9 mouse cellular contexts compared by ENCODE assay signal in the genomic region with DNA sequence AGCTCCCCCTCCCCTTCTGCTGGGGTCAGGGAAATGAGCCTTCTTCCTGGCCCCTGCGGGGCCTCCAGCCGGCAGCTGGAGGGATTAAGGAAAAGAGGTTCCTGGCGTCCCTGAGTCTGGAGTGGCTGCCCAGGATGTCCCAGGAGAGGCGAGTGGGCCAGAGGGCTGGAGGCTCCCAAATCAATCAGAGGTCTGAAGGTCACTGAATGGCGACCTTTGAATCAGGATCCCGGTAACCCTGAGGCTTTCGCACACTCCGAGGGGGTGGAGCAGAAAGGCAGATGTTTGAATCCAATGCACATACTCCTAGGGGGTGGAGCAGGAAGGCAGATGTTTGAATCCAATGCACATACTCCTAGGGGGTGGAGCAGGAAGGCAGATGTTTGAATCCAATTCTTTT. TPM values are rescaled to one million over a fixed set of nuclear protein-coding genes. Genes with fewer than 3 reads are reported as not detected.
DNase-seq lines count a peak whose midpoint lies in the region; ATAC-seq and TF ChIP-seq lines count a peak whose summit lies in the region.
"Had no signal": no experiment of that assay in that cellular context is flagged by ENCODE, and none has a peak within 500 bp of the region (broad histone marks: within the 10 kb centered on the region; RNA-seq: fewer than 3 reads in every experiment).

No protein-coding gene starts in this region.

- H3K27ac ChIP-seq in stomach, embryonic 15.5 days: peak overlapping the region; percentile 77
- no peak overlapping the region for H3K27ac ChIP-seq in cerebellum, adult 2 months (ENCODE audit: insufficient read depth, low read length)
- H3K27ac ChIP-seq: macrophage had no signal

- 7% methylated on average over 8 of the region's 8 CpGs for WGBS in stomach, embryonic 15.5 days
- WGBS in cerebellum, adult 2 months: 25% methylated on average over 8 of the region's 8 CpGs

- no peak for TF ChIP-seq POLR2A in cerebellum, adult 2 months (IDR thresholded peaks at IDR 0.05; ENCODE audit: borderline replicate concordance, insufficient read depth, low read length)

- ATAC-seq in stomach, embryonic 15.5 days (ENCODE audit: insufficient read depth, low FRiP score, low read depth): peak; percentile 77; the same call in 1 of the 2 replicates

- peak; percentile 60 for DNase-seq in WW6 (ENCODE audit: low read depth, low spot score)
- peak; percentile 88 for DNase-seq in embryo, embryonic 10.5 days (ENCODE audit: low spot score)
- DNase-seq in heart, postnatal 10 days: peak; percentile 34 to 38
- peak; percentile 57 to 61 for DNase-seq in kidney, postnatal 4 days
- DNase-seq in cerebellum, adult 2 months: no peak
- DNase-seq in layer of hippocampus, adult 8-10 months (ENCODE audit: low spot score in 2 of 2): no peak
- no peak for DNase-seq in lung, adult 18-20 months

- H3K27me3 ChIP-seq in stomach, embryonic 15.5 days (replicated peaks): no peaks in the 10 kb centered on the region
- no peaks in the 10 kb centered on the region for H3K27me3 ChIP-seq in cerebellum, adult 2 months (ENCODE audit: control insufficient read depth, insufficient read depth, low read length)

- H3K9ac ChIP-seq in stomach, embryonic 15.5 days: no peak overlapping the region

- intact Hi-C loops in heart, postnatal 10 days (cut with DNase I): no loop called here

- no peaks in the 10 kb centered on the region for H3K9me3 ChIP-seq in stomach, embryonic 15.5 days

- no peaks in the 10 kb centered on the region for H3K36me3 ChIP-seq in stomach, embryonic 15.5 days

- TF ChIP-seq CTCF in cerebellum, adult 2 months (IDR thresholded peaks at IDR 0.05; ENCODE audit: borderline replicate concordance, insufficient read depth, low read depth, low read length): no peak

- no peak overlapping the region for H3K4me3 ChIP-seq in stomach, embryonic 15.5 days (replicated peaks)
- H3K4me3 ChIP-seq in cerebellum, adult 2 months (replicated peaks; ENCODE audit: insufficient read depth, low read depth, low read length): no peak overlapping the region

- H3K4me1 ChIP-seq in stomach, embryonic 15.5 days: peaks cover 9% of the 10 kb centered on the region; the same call in 1 of the 2 replicates
- peaks cover 4% of the 10 kb centered on the region; the same call in 1 of the 2 replicates for H3K4me1 ChIP-seq in cerebellum, adult 2 months (ENCODE audit: control insufficient read depth, insufficient read depth, low read length)

- H3K4me2 ChIP-seq in stomach, embryonic 15.5 days: 0 out of 2 replicates have a peak overlapping the region, but pooled peaks have one; percentile 6

RNA-seq across cellular contexts. Expression of gene Usp29, which starts 39.9 kb away (rescaled TPM):
- 1 to 10 TPM in 1 of 2 experiments, under 1 TPM in 1; 0.87 to 1.2 TPM for total RNA-seq in heart, postnatal 10 days (2021)
- polyA plus RNA-seq in stomach, embryonic 15.5 days (2015; fragmentation: Nextera tagmentation; extraction: Ambion mirVana): 5.7 and 6.2 TPM in 2 replicates
- polyA plus RNA-seq in cerebellum, adult 2 months (2012; rRNA removed): 17.1 and 17.8 TPM in 2 replicates
- 10 to 100 TPM; 27.6 to 36.3 (median 30.6) TPM for total RNA-seq in layer of hippocampus, adult 8-10 months (2022)
- polyA plus RNA-seq: macrophage had no signal

RNA-seq across cellular contexts. Expression of gene Peg3, which starts 40.1 kb away (rescaled TPM):
- 10 to 100 TPM; 41.1 to 46.9 TPM for total RNA-seq in heart, postnatal 10 days (2021)
- 134 and 157 TPM in 2 replicates for polyA plus RNA-seq in stomach, embryonic 15.5 days (2015; fragmentation: Nextera tagmentation; extraction: Ambion mirVana)
- polyA plus RNA-seq in cerebellum, adult 2 months (2012; rRNA removed): 195 TPM in 2 replicates
- total RNA-seq in layer of hippocampus, adult 8-10 months (2022): 100 to 1,000 TPM; 161 to 238 (median 189) TPM
- polyA plus RNA-seq: macrophage had no signal

Comparison
In these comparisons a context has a peak if more than half of its experiments do, and no peak if none do; other contexts are left out.
1. DNase-seq: peak in WW6 (single experiment), embryo, embryonic 10.5 days (single experiment), heart, postnatal 10 days (2 of 2) and kidney, postnatal 4 days (2 of 2); none in cerebellum, adult 2 months (0 of 2), layer of hippocampus, adult 8-10 months (0 of 2) and lung, adult 18-20 months (0 of 2).
2. RNA of gene Usp29, which starts 39.9 kb away (total RNA-seq): 27.6 to 36.3 TPM in layer of hippocampus, adult 8-10 months; 0.87 to 1.2 TPM in heart, postnatal 10 days; every median in the first group is over 10 times any median in the second.